Mouse (Mus musculus) midbrain, embryonic 12.5 days (tissue): ENCODE results near the gene Wdr24. TPM values are rescaled to one million over a fixed set of nuclear protein-coding genes. Genes with fewer than 3 reads are reported as not detected.

Experiments
- ATAC-seq: fragments of 200-750 bp; cut with Nextera tagmentation; 2 replicates; pipeline ENCODE4 v1.8.0; 2017; ENCODE audit warnings: low read depth, moderate TSS enrichment, moderate library complexity; ENCODE audit not compliant: low FRiP score
- H3K27ac ChIP-seq: fragments of 300-500 bp; sonication (generic); replicated peaks from 2 replicates; pipeline ENCODE4 v1.5.1; 2016; ENCODE audit warnings: mild to moderate bottlenecking
- H3K27me3 ChIP-seq: fragments of 300-500 bp; sonication (generic); 2 replicates; pipeline ENCODE4 v1.6.1; 2016; ENCODE audit warnings: mild to moderate bottlenecking
- H3K36me3 ChIP-seq: fragments of 300-500 bp; sonication (generic); 2 replicates; pipeline ENCODE4 v1.6.1; 2016
- H3K4me1 ChIP-seq: fragments of 300-500 bp; sonication (generic); 2 replicates; pipeline ENCODE4 v1.6.1; 2016
- H3K4me2 ChIP-seq: fragments of 300-500 bp; sonication (generic); replicated peaks from 2 replicates; pipeline ENCODE4 v1.6.1; 2016; ENCODE audit warnings: mild to moderate bottlenecking, moderate library complexity
- H3K4me3 ChIP-seq: fragments of 300-500 bp; sonication (generic); 2 replicates; pipeline ENCODE4 v1.5.1; 2016; ENCODE audit warnings: mild to moderate bottlenecking
- H3K9ac ChIP-seq: fragments of 300-500 bp; sonication (generic); replicated peaks from 2 replicates; pipeline ENCODE4 v1.6.1; 2016; ENCODE audit warnings: mild to moderate bottlenecking, moderate library complexity
- H3K9me3 ChIP-seq: fragments of 300-500 bp; sonication (generic); 2 replicates; pipeline ENCODE4 v1.6.1; 2016; ENCODE audit warnings: mild to moderate bottlenecking
- WGBS: fragments of 180-500 bp; shearing (Covaris S2); methylation state at CpG from one replicate; pipeline ENCODE4 v1.1.7; 2016; 5-methylcytosine and 5-hydroxymethylcytosine counted together
- polyA plus RNA-seq: library from polyadenylated mRNA; unstranded; fragments of >200 nt; fragmentation: Nextera tagmentation; extraction: Ambion mirVana; gene quantifications from 2 replicates; pipeline ENCODE4 v1.2.1, GENCODE M21; 2016

The Wdr24 gene
- polyA plus RNA-seq, 1 experiment from 2014 or later, result 28.5 TPM

GRCm38 (mm10) chr17:25808789-25809605, 14.4 kb upstream of the Wdr24 start, which contains the start of gene Fbxl16:
Gene Fbxl16 (plus strand): TSS chr17:25809085.
- WGBS, result under 1% methylated on average over 84 of the region's 100 CpGs
- H3K4me1 ChIP-seq, result peaks cover 39% of the 10 kb centered on the region
- peaks cover 19% of the 10 kb centered on the region for H3K27me3 ChIP-seq

GRCm38 (mm10) chr17:25809606-25810340, 13.7 kb upstream of the Wdr24 start:
- WGBS, result 8% methylated on average over 25 of the region's 25 CpGs
- H3K27me3 ChIP-seq, result peaks cover 19% of the 10 kb centered on the region
- peak overlapping the region; percentile 85 for H3K4me3 ChIP-seq
- H3K4me1 ChIP-seq, result peaks cover 39% of the 10 kb centered on the region
- peak overlapping the region; percentile 79 for H3K4me2 ChIP-seq
- no peaks in the 10 kb centered on the region for H3K9me3 ChIP-seq
- H3K9ac ChIP-seq, result peak overlapping the region; percentile 96
- H3K36me3 ChIP-seq, result no peaks in the 10 kb centered on the region
- peak overlapping the region; percentile 98 for H3K27ac ChIP-seq
- peak; percentile 76 for ATAC-seq

More at GRCm38 (mm10) chr17:25808789-25809605, 14.4 kb upstream of the Wdr24 start, which contains the start of gene Fbxl16:
- peak within 1 kb of the TSS; percentile 85 for H3K4me3 ChIP-seq
- ATAC-seq, result peak; percentile 81
- H3K9ac ChIP-seq, result peak within 1 kb of the TSS; percentile 96
- H3K9me3 ChIP-seq, result no peaks in the 10 kb centered on the region
- peak within 1 kb of the TSS; percentile 98 for H3K27ac ChIP-seq
- H3K36me3 ChIP-seq, result no peaks in the 10 kb centered on the region
- peak within 1 kb of the TSS; percentile 79 for H3K4me2 ChIP-seq

- H3K27ac ChIP-seq, result no peak overlapping the region
- peaks cover 19% of the 10 kb centered on the region for H3K27me3 ChIP-seq
- WGBS, result 75% methylated on average over 4 of the region's 4 CpGs
- H3K4me3 ChIP-seq, result peak overlapping the region; percentile 85; the same call in 1 of the 2 replicates
- H3K4me2 ChIP-seq, result peak overlapping the region; percentile 79
- no peaks in the 10 kb centered on the region for H3K9me3 ChIP-seq
- peaks cover 39% of the 10 kb centered on the region for H3K4me1 ChIP-seq
- no peak for ATAC-seq
- H3K9ac ChIP-seq, result peak overlapping the region; percentile 96; the same call in 1 of the 2 replicates
- H3K36me3 ChIP-seq, result no peaks in the 10 kb centered on the region
These were observed 12.5 kb upstream of the Wdr24 start for GRCm38 (mm10) chr17:25810890-25811289.

- peaks cover 20% of the 10 kb centered on the region for H3K36me3 ChIP-seq
- H3K4me2 ChIP-seq, result peak overlapping the region; percentile 35
- H3K4me3 ChIP-seq, result 0 out of 2 replicates have a peak overlapping the region, but pooled peaks have one; percentile 7
- peaks cover 32% of the 10 kb centered on the region for H3K4me1 ChIP-seq
- no peak for ATAC-seq
- H3K9ac ChIP-seq, result 0 out of 2 replicates have a peak overlapping the region, but pooled peaks have one; percentile 4
- peaks cover 31% of the 10 kb centered on the region for H3K27me3 ChIP-seq
- H3K27ac ChIP-seq, result no peak overlapping the region
- WGBS, result 4% methylated on average over 20 of the region's 20 CpGs
- H3K9me3 ChIP-seq, result no peaks in the 10 kb centered on the region
These were observed 10.0 kb upstream of the Wdr24 start for GRCm38 (mm10) chr17:25813471-25813870.

GRCm38 (mm10) chr17:25817662-25818061, 5.8 kb upstream of the Wdr24 start:
- Histone ChIP-seq H3K9ac (no peak overlapping the region), H3K27me3 (peaks cover 49% of the 10 kb centered on the region), H3K4me2 (no peak overlapping the region), H3K36me3 (peaks cover 20% of the 10 kb centered on the region), H3K9me3 (no peaks in the 10 kb centered on the region), H3K4me1 (peaks cover 20% of the 10 kb centered on the region), H3K4me3 (no peak overlapping the region), H3K27ac (no peak overlapping the region)
- WGBS, result 86% methylated on average over 11 of the region's 11 CpGs
- ATAC-seq, result no peak

- H3K9ac ChIP-seq, result peak overlapping the region; percentile 42; the same call in 1 of the 2 replicates
- WGBS, result 6% methylated on average over 46 of the region's 46 CpGs
- no peak for ATAC-seq
- no peaks in the 10 kb centered on the region for H3K9me3 ChIP-seq
- peaks cover 18% of the 10 kb centered on the region for H3K4me1 ChIP-seq
- peaks cover 41% of the 10 kb centered on the region for H3K27me3 ChIP-seq
- H3K4me3 ChIP-seq, result peak overlapping the region; percentile 7; the same call in 1 of the 2 replicates
- no peak overlapping the region for H3K27ac ChIP-seq
- H3K4me2 ChIP-seq, result peak overlapping the region; percentile 35
- peaks cover 20% of the 10 kb centered on the region for H3K36me3 ChIP-seq
These were observed 4.3 kb upstream of the Wdr24 start for GRCm38 (mm10) chr17:25818851-25819780.

- Histone ChIP-seq H3K9ac (peak overlapping the region; percentile 75; the same call in 1 of the 2 replicates), H3K27ac (no peak overlapping the region), H3K27me3 (peaks cover 19% of the 10 kb centered on the region), H3K4me1 (peaks cover 39% of the 10 kb centered on the region), H3K4me3 (peak overlapping the region; percentile 60), H3K4me2 (peak overlapping the region; percentile 95), H3K36me3 (peaks cover 24% of the 10 kb centered on the region), H3K9me3 (no peaks in the 10 kb centered on the region)
- WGBS, result 76% methylated on average over 17 of the region's 17 CpGs
- no peak for ATAC-seq
These were observed 1.1 kb downstream of the Wdr24 start for GRCm38 (mm10) chr17:25824362-25825142.

- Histone ChIP-seq H3K27ac (no peak overlapping the region), H3K4me3 (no peak overlapping the region), H3K9me3 (no peaks in the 10 kb centered on the region), H3K4me1 (peaks cover 46% of the 10 kb centered on the region), H3K27me3 (peaks cover 11% of the 10 kb centered on the region), H3K4me2 (peak overlapping the region; percentile 95; the same call in 1 of the 2 replicates), H3K9ac (peak overlapping the region; percentile 33), H3K36me3 (peaks cover 32% of the 10 kb centered on the region)
- WGBS, result 89% methylated on average over 6 of the region's 6 CpGs
- ATAC-seq, result no peak
These were observed 1.9 kb downstream of the Wdr24 start for GRCm38 (mm10) chr17:25825311-25825710.

- Histone ChIP-seq H3K4me2 (no peak overlapping the region), H3K4me1 (peaks cover 53% of the 10 kb centered on the region), H3K9me3 (no peaks in the 10 kb centered on the region), H3K9ac (no peak overlapping the region), H3K36me3 (peaks cover 40% of the 10 kb centered on the region), H3K27me3 (peaks cover 5% of the 10 kb centered on the region; the same call in 1 of the 2 replicates), H3K27ac (no peak overlapping the region), H3K4me3 (no peak overlapping the region)
- ATAC-seq, result no peak
- WGBS, result 96% methylated on average over 27 of the region's 27 CpGs
These were observed 2.6 kb downstream of the Wdr24 start for GRCm38 (mm10) chr17:25825984-25826570.

GRCm38 (mm10) chr17:25827011-25827410, 3.6 kb downstream of the Wdr24 start:
- peaks cover 63% of the 10 kb centered on the region for H3K4me1 ChIP-seq
- no peak overlapping the region for H3K4me2 ChIP-seq
- no peaks in the 10 kb centered on the region for H3K9me3 ChIP-seq
- H3K36me3 ChIP-seq, result peaks cover 46% of the 10 kb centered on the region
- H3K27me3 ChIP-seq, result peaks cover 5% of the 10 kb centered on the region; the same call in 1 of the 2 replicates
- H3K9ac ChIP-seq, result no peak overlapping the region
- no peak for ATAC-seq
- no peak overlapping the region for H3K4me3 ChIP-seq
- 96% methylated on average over 13 of the region's 13 CpGs for WGBS
- no peak overlapping the region for H3K27ac ChIP-seq
